Mouse (Mus musculus) frontal cortex, postnatal 36 days (tissue): ENCODE results near the gene Mapk10.
A peak's percentile ranks its signal among the peaks of the same experiment; 100 is the strongest.

Experiments used
- DNase-seq, 2 experiments: peaks; one replicate each; pipeline ENCODE4 v3.0.0; 2022; ENCODE audit warnings: low spot score in 2 of 2

Gene Mapk10

DNA sequence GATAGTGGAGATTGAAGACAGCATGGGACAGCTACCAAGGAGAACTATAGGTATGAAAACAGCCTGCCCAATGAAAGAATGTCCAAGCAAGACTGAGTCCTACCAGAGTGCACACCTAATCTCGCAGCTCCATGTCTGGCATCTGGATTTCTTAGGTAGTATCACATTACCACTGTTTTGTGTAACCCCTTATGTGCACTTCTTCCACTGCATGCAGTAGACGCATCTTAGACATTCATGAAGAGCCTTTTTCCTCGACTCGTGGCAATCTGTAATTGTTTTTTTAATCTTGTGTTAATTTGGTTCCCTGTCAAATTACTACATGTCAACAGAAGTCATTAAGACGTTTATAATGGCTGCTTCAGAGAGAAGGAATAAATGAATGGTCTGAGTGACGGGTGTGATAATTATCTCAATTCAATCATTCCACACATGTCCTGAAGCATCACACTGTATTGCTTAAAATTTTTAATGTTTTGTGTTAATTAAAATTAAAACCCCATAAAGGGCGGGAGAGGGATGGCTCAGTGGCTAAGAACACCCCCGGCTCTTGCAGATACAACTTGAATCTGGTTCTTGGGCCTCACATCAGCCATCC is 160.7 kb downstream of the Mapk10 start:
- DNase-seq, result no peak

DNA sequence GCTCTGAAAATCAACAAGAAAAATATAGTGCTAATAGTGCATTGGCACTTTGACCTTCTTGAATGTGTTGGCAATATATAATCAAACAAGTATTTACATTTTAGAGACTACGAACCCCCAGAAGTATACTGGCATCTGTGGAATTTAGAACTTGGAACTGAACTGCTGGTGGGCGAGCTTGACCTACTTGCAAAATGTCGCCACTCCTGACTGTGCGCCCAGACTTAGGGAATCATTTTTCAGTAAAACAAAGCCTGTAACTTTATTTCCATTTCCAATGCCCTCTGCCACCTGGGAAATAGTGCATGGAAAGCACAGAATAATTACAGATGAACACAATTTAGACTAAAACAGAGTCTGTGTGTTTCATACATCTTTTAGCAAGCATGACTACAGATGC is 163.1 kb downstream of the Mapk10 start:
- DNase-seq, result no peak

DNA sequence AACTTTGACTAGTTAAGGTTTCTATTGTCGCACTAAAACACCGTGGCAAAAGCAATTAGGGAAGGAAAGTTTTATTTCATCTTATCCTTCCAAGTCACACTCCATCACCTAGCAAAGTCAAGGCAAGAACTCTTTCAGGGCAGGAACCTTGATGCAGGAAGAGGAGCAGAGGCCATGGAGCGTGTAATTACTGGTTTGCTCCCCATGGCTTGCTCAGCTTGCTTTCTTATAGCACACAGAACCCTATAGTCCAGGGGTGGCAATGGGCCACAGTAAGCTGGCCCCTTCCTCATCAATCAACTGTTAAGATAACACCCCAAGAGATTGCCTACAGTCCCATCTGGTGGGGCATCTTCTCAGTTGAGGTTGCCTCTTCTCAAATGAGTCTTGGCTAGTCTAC is 173.4 kb downstream of the Mapk10 start:
- no peak for DNase-seq

DNA sequence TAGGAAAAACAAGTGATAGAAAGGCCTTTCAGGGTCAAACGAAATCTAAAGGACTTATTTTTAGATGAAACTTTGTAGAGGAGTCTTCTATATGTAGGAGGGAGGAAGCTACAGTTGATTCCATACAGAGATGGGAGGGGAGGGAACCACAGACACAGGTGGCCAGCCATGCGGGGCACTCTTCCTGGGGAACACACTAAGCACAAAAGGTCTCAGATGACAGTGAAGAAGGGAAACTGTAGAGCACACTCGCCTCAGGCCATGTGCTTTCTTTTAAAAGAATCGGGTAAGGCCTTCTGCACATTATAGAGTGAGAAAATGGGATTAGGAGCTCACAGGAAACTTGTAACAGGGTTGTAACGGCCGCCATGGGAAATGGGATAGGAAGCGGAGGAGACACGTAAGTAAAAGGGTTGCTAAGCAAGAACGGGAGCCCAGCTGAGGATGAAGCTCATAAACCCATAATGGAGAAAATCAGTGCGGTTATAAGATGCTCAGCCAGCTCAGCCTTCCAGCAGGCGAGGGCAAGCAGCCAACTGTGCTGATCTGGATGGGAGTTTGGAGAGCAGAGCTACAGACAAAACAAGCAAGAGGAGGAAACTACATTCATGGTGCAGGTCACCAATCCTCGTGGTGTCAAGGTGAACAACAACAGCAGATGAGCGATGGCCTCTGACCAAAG is 182.1 kb downstream of the Mapk10 start:
- peak; percentile 58 to 68 for DNase-seq

DNA sequence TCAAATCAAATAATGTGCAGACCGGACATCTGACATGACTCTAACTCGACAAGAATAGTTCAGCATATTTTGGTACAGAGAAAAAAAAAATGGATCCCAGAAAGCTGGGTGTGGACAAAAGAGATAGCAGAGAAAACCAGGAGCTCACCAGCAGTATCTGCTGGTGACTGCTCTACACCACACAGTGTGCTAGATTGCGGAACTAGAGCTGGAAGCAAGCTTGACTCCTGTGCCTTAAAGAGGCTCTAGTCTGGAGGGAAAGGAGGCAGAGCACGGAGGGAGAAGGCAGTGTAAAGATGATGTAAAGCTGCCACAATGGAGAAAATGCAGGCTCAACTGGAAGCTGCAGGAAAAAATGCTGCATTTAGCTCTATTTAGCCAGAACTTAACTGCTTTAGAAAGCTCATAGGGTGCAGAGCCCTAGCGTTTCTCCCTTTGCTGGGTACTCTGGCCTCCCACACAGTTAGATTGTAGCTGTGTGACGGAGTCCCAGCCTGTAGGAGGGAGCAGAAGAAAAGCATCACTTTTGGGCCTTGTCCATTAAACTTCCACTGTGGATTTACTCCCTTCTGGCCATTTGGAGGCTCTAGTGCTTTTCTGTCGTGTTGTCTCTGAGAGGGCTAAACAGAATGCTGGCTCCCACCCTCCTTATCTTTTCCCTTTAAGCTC is 188.5 kb downstream of the Mapk10 start:
- peak; percentile 38 to 70 for DNase-seq

DNA sequence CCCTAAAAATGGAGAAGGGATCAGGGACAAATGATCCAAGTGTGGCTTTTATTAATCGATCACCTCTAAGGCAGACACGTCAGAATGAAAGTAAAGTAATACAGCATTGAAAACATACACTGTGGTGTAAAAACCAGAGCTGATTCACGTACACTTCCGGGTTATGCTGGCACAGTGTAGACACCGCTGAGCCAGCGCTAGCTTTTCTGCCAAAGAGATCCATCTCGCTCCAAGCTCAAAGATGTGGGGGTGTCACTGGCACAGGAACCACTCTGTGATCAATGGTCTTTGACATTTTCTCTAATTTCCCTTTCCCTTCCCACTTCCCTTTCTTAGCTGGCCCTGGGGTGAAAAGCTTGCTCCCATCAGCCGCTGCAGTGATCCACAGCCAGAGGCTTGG is 189.7 kb downstream of the Mapk10 start:
- no peak for DNase-seq

DNA sequence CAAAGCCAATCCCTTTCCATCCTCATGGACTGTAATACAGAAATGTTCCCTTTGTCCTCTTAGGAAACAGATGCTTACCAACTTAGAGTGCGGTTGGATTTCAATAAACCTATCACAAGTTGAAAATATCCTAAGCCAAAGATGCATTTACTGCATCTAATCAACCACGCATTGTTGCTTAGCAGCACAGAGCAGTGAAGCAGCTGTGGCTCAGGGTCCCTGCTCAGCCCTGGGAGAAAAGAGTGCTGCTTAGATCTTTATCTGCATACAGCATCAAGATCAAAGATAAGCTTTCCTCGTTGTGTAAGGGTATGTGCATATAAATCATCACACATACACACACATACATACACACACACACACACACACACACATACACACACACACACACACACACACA is 190.2 kb downstream of the Mapk10 start:
- DNase-seq, result no peak

DNA sequence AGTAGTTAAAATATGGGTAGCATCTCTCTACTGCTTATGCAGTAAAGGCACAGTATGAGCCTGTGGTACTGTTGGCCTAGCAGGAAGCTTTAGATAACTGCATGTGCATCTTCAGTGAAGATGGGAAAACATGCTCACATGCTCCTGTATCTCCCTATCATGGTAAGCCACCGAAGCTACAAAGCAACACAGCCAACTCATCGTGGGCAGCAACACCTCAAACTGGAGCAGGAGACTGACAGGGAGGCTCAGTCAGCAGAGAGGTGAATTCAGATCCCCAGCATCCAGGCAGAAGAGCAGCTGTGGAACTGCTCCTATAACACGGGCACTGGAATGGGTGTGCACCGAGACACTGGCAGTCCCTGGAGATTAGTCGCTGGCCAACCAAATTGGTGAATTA is 191.0 kb downstream of the Mapk10 start:
- DNase-seq, result no peak

DNA sequence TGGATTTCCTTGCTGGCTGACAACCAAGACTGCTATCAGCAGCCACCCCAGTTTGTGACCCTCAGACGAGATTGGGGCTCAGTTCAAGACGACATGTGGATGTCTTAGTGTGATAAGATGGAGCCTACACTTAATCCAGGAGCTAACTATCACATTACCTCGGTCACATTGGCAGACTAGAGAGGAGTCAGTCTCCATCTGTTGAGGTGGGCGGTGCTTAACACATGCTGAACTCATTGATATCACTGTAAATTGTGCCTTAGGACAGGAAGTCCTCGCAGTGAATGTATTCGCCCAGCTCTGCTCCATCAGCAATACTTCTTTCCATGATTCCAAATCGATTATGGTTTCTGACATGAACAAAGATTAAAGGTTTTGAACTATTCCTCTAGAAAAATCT is 193.5 kb downstream of the Mapk10 start:
- no peak for DNase-seq

DNA sequence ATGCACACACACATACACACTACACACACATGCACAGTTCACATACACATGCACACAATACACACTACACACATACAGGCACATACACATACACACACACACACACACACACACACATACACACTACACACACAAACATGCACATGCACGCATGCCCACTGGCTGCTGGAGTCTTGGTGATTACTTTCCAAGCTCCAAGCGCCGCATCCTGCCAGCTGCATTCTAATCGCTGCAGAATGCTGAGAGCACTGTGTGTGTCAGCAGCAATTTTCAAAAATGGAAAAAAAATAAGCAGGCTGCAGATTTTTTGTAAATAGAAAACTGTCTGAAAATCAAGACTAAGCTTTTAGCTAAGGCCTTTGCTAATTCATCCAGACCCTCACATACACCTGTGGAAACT is 196.8 kb downstream of the Mapk10 start:
- no peak for DNase-seq

DNA sequence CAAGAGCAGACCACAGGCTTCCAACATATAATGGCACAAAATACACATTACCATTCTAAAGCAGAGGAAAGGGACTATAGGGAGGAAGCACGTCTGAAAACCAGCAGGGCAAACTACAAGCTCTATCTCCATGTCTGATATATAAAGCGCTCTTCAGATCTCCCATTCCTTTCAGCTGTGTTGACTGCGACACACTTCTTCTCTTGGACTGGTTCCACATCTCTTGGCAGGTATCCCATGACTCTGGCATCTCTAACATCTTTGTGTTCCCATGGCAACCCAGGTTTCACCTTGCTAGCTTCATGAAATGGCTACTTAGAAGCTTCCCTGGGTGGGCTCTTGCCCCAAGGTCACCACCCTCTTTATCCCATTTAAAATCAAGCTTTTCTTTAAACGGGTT is 202.2 kb downstream of the Mapk10 start:
- DNase-seq, result peak; percentile 58 to 82

DNA sequence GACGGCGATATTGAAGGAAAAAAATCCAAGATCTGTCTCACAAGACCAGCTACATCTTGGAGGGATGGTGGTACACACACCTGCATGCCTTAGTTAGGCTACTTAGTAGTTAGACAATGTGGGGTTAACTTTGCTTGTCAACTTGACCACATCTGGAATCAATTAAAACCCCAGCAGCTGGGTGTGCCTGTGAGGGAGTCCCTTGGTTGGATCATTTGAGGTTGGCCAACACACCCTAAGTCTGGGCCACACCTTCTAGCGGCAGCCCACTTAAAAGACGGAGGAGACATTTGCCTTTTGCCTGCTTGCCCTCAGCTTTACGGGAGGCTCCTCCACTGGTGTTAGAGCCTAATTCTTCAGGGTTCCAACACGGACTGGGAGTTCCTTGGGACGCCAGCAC is 209.0 kb downstream of the Mapk10 start:
- no peak for DNase-seq

DNA sequence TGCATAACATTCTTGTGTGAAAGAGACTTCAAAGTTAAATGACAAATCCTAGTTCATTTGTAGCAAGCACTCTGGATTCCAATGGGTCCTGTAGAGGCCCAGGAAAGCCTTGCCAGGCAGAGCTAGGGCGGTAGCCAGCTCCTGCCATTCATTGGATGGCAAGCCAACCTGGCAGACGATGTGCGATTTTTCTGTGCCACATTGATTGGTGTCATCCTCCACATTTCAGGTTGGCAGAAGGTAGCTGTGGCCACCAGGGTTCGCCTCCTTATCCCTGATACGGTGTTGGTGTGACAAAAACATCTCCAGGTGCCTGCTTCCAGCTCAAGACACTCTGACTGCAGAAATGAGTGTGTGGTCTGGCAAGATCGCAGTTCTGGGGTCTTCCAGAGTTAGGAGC is 210.6 kb downstream of the Mapk10 start:
- no peak for DNase-seq

DNA sequence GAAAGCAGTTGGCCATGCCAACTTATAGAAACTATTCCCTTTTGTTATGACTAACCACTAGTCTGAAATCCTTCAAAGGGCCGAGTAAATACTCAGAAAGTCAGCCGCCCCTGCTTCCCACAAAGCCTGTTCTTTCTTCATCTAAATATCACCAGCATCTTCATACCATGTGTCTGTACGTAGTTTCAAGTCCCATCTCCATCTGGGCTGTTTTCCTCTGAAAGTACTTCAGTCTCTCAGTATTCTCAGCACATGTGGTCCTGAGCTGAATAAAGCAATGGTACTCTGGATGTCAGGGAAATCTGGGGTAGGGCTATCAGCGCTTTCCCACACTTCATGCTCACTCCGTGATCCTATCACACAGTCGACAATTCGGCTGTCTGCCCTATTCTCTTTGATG is 212.6 kb downstream of the Mapk10 start:
- no peak for DNase-seq

DNA sequence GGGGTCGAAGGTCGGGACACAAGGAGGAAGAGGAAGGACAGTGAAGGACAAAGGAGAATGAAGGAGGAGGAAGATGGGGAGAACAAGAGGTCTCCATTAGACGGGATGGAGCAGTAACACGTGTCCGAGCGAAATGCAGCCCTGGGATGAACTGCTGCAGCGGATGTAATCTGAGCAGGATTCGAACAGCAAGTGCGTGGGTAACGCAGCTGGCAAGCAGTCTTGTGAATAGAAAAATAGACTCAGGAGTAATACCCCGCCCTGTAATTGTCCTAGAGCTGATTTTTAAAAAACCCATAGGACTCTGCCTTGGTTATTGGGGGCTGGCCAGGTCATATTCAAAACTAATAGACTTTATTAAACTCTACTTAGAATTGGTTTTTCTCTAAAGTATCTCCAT is 213.2 kb downstream of the Mapk10 start:
- DNase-seq, result no peak

DNA sequence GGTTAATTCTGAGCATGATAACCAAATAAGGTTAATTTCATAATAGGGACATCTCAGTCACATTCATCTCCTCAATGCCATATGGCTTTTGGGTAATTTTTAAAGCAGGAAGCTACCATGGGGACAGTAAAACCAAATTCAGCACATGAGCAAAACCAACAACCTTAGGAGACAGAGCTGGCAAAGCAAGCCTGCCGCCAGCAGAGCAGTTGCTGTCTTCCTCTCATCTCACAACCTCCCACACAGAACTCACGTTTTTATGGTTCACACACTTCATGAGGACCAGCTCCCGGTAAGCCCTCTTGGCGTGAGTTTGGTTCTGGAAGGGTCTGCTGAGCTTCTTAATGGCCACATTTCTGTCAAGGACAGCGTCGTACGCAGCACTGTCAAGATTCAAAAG is 214.8 kb downstream of the Mapk10 start:
- DNase-seq, result no peak

DNA sequence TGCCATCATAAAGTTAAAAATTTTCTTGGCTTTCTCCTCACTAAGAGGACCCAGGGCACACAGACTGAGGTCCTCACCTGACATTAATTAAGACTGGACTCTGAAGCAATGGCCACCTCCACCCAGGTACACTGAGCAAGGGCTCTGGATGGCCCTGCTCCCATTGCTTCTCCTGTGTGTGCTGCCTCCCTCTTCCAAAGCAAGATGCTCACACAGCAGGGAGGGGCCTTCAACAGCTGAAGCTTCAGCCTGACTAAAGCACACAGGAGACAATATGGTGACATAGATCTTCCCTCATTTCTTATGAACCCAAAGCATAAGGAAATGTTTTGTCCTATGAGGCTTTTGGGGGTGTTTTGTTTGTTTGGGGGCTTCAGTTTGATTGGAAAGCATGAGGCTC is 215.2 kb downstream of the Mapk10 start:
- DNase-seq, result no peak

DNA sequence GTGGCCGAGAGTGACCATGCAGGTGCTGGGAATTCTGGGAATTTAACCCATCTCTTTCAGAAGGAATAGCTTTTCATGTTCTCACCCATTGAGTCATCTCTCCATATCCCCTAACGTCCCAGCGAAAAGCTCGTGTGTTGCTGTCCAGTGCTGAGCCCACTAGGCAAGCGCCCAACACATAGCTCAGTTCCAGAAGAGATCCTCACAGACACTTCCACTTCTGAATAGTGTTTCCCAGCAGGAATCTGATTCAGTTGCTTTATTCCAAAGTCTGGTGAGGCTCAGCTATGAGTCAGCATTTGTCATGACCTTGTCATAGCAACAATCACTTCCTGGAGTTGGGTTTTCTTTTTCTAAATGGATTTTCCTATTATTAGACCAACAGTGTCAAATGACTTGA is 217.2 kb downstream of the Mapk10 start:
- no peak for DNase-seq

DNA sequence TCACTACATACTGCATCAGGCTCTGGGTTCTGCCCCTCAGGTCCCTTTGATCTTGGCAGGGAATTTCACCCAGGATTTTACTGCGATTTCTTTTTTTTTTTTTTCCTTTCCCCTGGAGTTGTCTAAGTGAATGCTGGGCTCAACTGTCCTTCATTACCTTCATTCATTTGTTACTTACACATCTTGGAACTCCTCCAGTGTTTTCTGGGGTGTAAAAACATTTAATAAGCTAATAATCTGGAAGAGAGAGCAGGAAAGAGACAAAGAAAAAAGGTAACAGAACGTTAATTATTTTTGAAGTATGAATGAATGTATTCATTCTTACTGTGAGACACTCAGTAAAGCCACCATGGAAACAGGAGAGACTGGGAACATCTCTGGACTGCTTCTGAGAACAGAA is 219.4 kb downstream of the Mapk10 start:
- DNase-seq, result no peak

DNA sequence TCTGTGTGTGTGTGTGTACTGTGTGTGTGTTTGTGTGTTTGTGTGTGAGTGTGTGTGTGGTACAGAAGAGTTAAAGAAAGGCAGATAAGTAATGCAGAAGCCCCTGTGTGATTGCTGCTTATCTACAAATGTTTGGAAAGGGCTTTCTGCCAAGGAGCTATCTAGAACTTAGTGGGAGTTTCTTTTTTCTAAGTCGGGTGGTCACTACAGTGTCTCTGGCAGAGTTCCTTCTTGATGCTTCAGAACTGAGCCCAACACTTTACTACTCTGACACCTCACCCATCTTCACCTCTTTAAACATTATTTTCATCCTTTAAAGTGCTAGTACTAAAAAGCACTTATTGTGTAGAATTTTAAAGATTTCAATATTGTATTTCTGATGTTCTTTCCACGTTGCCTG is 232.8 kb downstream of the Mapk10 start:
- no peak for DNase-seq

DNA sequence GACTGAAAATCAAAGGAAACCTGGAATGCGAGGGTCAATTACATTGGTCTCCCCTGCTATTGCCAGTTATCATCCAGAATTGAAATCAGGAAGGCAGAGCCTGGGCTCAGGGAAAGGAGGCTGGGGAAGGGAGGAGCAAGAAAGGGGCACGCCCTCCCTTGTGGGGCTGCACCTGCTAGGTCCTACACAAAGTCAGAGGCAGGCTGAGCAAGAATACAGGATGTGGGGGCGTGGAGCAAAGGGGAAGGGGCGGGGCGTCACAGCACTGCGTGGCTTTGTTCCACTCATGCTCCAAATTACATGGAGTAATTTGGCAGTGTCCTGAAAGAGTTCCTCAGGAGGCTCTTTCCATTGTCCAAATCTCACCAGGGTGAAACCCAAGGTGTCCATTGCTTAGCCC is 234.0 kb downstream of the Mapk10 start:
- no peak for DNase-seq

DNA sequence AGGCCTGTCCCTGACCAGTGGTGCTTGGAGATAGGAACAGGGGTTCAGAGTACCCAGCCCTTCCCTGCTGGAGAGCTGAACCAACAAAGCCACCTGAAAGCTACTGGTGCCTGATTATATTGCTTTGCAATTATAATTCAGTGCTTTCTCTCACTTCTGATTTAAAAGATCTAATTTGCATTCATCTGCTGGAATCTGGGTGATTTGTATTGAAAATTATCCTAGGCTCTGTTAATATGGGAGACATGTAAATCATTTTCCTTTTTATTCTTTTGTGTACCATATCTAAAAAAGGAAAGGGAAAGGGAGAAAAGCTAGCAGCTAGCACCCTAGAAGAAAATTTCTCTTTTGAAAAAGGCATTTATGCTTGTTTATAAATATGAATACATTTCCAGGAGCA is 234.6 kb downstream of the Mapk10 start:
- no peak for DNase-seq

DNA sequence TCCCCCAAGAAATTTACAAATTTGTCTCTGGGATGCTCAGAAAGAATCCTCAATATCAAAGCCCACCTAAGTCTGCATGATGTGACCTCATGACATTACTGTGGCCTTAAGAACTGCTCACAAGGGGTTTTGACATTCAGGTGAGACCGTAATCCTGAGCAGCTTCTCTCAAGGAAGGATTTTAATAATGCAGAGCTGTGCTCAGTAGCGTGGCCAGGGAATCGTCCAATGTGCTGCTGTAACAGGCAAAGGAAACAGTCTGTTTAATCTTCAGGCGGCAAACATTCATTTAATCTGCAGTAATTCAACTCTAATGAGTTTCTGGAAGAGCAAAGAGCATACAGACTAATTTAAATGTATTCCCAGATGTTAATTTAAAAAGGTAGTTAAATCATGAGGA is 236.7 kb downstream of the Mapk10 start:
- no peak for DNase-seq

DNA sequence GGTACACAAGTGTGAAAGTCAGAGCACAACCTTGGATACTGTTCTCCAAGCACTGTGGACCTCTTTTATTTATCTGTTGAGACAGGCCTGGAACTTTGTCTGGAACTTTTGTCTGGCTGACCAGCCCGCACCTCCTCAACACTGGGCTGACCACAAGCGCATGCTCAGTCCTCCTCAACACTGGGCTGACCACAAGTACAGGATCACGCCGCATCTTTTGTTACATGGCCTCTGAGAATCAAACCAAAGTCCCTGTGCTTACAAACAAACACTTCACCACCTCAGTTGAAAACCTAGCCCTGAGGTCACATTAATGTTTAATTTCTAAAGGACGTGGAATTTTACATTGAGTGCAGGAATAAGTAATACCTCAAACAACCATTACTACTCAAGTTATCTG is 246.7 kb downstream of the Mapk10 start:
- DNase-seq, result no peak
